Mouse (Mus musculus) limb, embryonic 14.5 days (tissue): ENCODE measurements at regions not wholly inside any gene's neighbourhood (a gene's known extent, or its start where the extent isn't known, plus 50 kb on each side); places are given as distances from the start of the nearest gene placed in this dataset.
A peak's percentile ranks its signal among the peaks of the same experiment; 100 is the strongest.

Experiments used
- ATAC-seq: fragments of 200-750 bp; cut with Nextera tagmentation; 2 replicates; pipeline ENCODE4 v1.8.0; 2017; ENCODE audit warnings: low read depth, moderate number of reproducible peaks, moderate TSS enrichment; ENCODE audit not compliant: low FRiP score
- DNase-seq: peaks from one replicate; pipeline ENCODE4 v3.0.0-alpha.2; 2015; ENCODE audit warnings: low spot score
- H3K27ac ChIP-seq: fragments of 300-500 bp; sonication (generic); replicated peaks from 2 replicates; pipeline ENCODE4 v1.5.1; 2014; ENCODE audit warnings: low read depth, mild to moderate bottlenecking, low read length, moderate library complexity, mixed read lengths
- H3K27me3 ChIP-seq: fragments of 300-500 bp; sonication (generic); 2 replicates; pipeline ENCODE4 v1.6.1; 2014; ENCODE audit warnings: low read length, mixed read lengths; ENCODE audit not compliant: control insufficient read depth, insufficient read depth
- H3K36me3 ChIP-seq: fragments of 300-500 bp; sonication (generic); 2 replicates; pipeline ENCODE4 v1.6.1; 2014; ENCODE audit warnings: mild to moderate bottlenecking, low read length, moderate library complexity, mixed read lengths; ENCODE audit not compliant: control insufficient read depth, insufficient read depth
- H3K4me1 ChIP-seq: fragments of 300-500 bp; sonication (generic); 2 replicates; pipeline ENCODE4 v1.6.1; 2014; ENCODE audit warnings: antibody characterized with exemption, low read length, mixed read lengths; ENCODE audit not compliant: control insufficient read depth, insufficient read depth
- H3K4me2 ChIP-seq: fragments of 300-500 bp; sonication (generic); replicated peaks from 2 replicates; pipeline ENCODE4 v1.6.1; 2014; ENCODE audit warnings: low read depth, mild to moderate bottlenecking, low read length, moderate library complexity; ENCODE audit not compliant: severe bottlenecking
- H3K4me3 ChIP-seq: fragments of 300-500 bp; sonication (generic); replicated peaks from 2 replicates; pipeline ENCODE4 v1.5.1; 2014; ENCODE audit warnings: low read length
- H3K9ac ChIP-seq: fragments of 300-500 bp; sonication (generic); 2 replicates; pipeline ENCODE4 v1.6.1; 2014; ENCODE audit warnings: mild to moderate bottlenecking, low read depth, low read length, moderate library complexity; ENCODE audit not compliant: severe bottlenecking
- H3K9me3 ChIP-seq: fragments of 300-500 bp; sonication (generic); 2 replicates; pipeline ENCODE4 v1.6.1; 2016; ENCODE audit warnings: low read length; ENCODE audit not compliant: control insufficient read depth
- POLR2A ChIP-seq: fragments of 200-500 bp; IDR thresholded peaks from 2 replicates; pipeline ENCODE4 v1.8.0; 2012; ENCODE audit warnings: inconsistent platforms, mild to moderate bottlenecking, moderate library complexity, borderline replicate concordance; ENCODE audit not compliant: insufficient read depth, insufficient read length; ENCODE audit errors: extremely low read depth
- WGBS: fragments of 180-500 bp; shearing (Covaris S2); extraction: QIAGEN DNeasy Blood & Tissue Kit; methylation state at CpG from one replicate; pipeline ENCODE4 v1.1.7; 2014; 5-methylcytosine and 5-hydroxymethylcytosine counted together

DNA sequence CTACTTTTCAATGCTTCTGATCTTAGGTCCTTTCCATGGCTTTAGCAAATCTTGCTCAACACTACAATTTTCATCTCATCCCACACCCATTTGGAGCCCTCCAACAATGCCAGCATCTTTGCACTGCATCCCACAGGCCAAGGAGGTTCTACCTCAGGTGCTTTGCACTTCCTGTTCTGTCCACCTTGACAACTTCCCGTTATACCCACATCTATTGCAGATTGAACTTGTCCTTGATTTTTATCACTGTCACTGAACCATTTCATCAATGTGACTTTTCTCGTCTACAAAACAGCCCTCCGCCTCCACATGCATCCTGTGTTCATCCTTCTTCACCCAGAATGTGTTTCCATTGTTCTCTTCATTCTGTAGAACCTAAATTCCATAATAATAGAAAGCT lies 150.0 kb upstream of the Btg1 start:
- H3K4me3 ChIP-seq, result no peak overlapping the region
- TF ChIP-seq POLR2A, result no peak
- no peaks in the 10 kb centered on the region for H3K36me3 ChIP-seq
- no peak for DNase-seq
- H3K27ac ChIP-seq, result no peak overlapping the region
- no peaks in the 10 kb centered on the region for H3K4me1 ChIP-seq
- no peaks in the 10 kb centered on the region for H3K27me3 ChIP-seq
- no peak overlapping the region for H3K9ac ChIP-seq
- H3K9me3 ChIP-seq, result no peaks in the 10 kb centered on the region
- no peak overlapping the region for H3K4me2 ChIP-seq
- WGBS, result 84% methylated on average over 3 of the region's 3 CpGs
- ATAC-seq, result no peak

DNA sequence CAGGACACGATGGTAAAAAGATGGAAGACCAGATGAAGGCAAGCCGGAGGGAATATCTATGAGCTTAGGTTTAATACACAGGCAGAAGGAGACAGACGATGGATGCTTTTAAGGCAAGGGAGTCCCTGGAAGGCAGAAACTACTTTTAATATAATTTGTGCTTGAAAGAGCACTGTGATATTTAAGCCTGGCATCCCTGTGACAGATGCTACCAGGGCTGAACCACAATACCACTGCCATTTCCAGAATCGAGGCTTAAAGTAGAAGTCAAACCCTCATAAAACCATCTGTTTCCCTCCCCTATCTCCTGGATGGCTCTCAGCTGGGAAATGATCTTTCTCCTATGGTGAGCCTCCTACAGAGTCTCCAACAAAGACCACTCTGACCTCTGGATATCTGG lies 149.1 kb upstream of the Btg1 start:
- H3K9ac ChIP-seq, result no peak overlapping the region
- ATAC-seq, result no peak
- whole genome bisulfite sequencing, result 30% methylated on average over 4 of the region's 4 CpGs
- no peaks in the 10 kb centered on the region for H3K9me3 ChIP-seq
- no peak for TF ChIP-seq POLR2A
- no peak overlapping the region for H3K27ac ChIP-seq
- no peaks in the 10 kb centered on the region for H3K36me3 ChIP-seq
- H3K4me1 ChIP-seq, result peaks cover under 1% of the 10 kb centered on the region; the same call in 1 of the 2 replicates
- no peak overlapping the region for H3K4me2 ChIP-seq
- H3K4me3 ChIP-seq, result no peak overlapping the region
- no peaks in the 10 kb centered on the region for H3K27me3 ChIP-seq
- no peak for DNase-seq

GRCm38 (mm10) chr10:96471523-96471922 lies 145.3 kb upstream of the Btg1 start:
- ATAC-seq (no peak), DNase-seq (no peak)
- TF ChIP-seq POLR2A, result no peak
- Histone ChIP-seq H3K9me3 (no peaks in the 10 kb centered on the region), H3K27ac (no peak overlapping the region), H3K36me3 (no peaks in the 10 kb centered on the region), H3K27me3 (no peaks in the 10 kb centered on the region), H3K4me1 (peaks cover 8% of the 10 kb centered on the region; the same call in 1 of the 2 replicates), H3K4me2 (no peak overlapping the region), H3K9ac (no peak overlapping the region), H3K4me3 (no peak overlapping the region)

- peak overlapping the region; percentile 34; the same call in 1 of the 2 replicates for H3K4me2 ChIP-seq
- ATAC-seq, result no peak
- WGBS, result 57% methylated on average over 12 of the region's 12 CpGs
Measured at GRCm38 (mm10) chr10:96479350-96479749, 137.5 kb upstream of the Btg1 start.

GRCm38 (mm10) chr10:96479786-96480185 lies 137.0 kb upstream of the Btg1 start:
- peak overlapping the region; percentile 38 for H3K27ac ChIP-seq
- no peak for ATAC-seq
- no peak overlapping the region for H3K4me3 ChIP-seq
- no peaks in the 10 kb centered on the region for H3K27me3 ChIP-seq
- H3K9me3 ChIP-seq, result no peaks in the 10 kb centered on the region
- WGBS, result 41% methylated on average over 8 of the region's 8 CpGs
- no peak for DNase-seq
- H3K9ac ChIP-seq, result no peak overlapping the region
- H3K36me3 ChIP-seq, result no peaks in the 10 kb centered on the region
- no peak for TF ChIP-seq POLR2A
- peaks cover 12% of the 10 kb centered on the region for H3K4me1 ChIP-seq
- peak overlapping the region; percentile 34 for H3K4me2 ChIP-seq

More at GRCm38 (mm10) chr10:96479350-96479749, 137.5 kb upstream of the Btg1 start:
- no peaks in the 10 kb centered on the region for H3K27me3 ChIP-seq
- H3K9ac ChIP-seq, result no peak overlapping the region
- no peak for DNase-seq
- TF ChIP-seq POLR2A, result no peak
- no peaks in the 10 kb centered on the region for H3K36me3 ChIP-seq
- H3K27ac ChIP-seq, result peak overlapping the region; percentile 38; the same call in 1 of the 2 replicates
- no peak overlapping the region for H3K4me3 ChIP-seq
- no peaks in the 10 kb centered on the region for H3K9me3 ChIP-seq
- peaks cover 14% of the 10 kb centered on the region for H3K4me1 ChIP-seq
